Mouse (Mus musculus) left cerebral cortex, postnatal 4 days (tissue): ENCODE measurements around the gene Gan. TPM values are rescaled to one million over a fixed set of nuclear protein-coding genes. Genes with fewer than 3 reads are reported as not detected.
A peak's percentile ranks its signal among the peaks of the same experiment; 100 is the strongest.

Experiments used
- DNase-seq: peaks from one replicate; pipeline ENCODE4 v3.0.0-alpha.2; 2022
- intact Hi-C: fragments of 180-260 bp; cut with DNase I; formaldehyde crosslinking; loops from one replicate; pipeline ENCODE4 v1.15.1; 2025
- total RNA-seq, 2 experiments: library from RNA; stranded (reverse); gene quantifications; 2 replicates each; pipeline ENCODE4 v1.2.3; 2021

Gan gene
- total RNA-seq, 2 experiments from 2014 or later = 30.6 to 34.4 TPM

- intact Hi-C loops = no loop called here
- no peak for DNase-seq
Observed at GRCm38 (mm10) chr8:117156866-117157768, 818 bp upstream of the Gan start.

GRCm38 (mm10) chr8:117157769-117158091, 205 bp upstream of the Gan start:
- intact Hi-C loops = no loop called here
- DNase-seq = peak; percentile 98

GRCm38 (mm10) chr8:117159031-117159430, 1.1 kb downstream of the Gan start:
- intact Hi-C loops = no loop called here
- DNase-seq = no peak

GRCm38 (mm10) chr8:117164912-117165311, 7.0 kb downstream of the Gan start:
- intact Hi-C loops = no loop called here
- DNase-seq = no peak

GRCm38 (mm10) chr8:117165542-117165941, 7.6 kb downstream of the Gan start:
- DNase-seq = no peak
- intact Hi-C loops = no loop called here

- DNase-seq = no peak
- intact Hi-C loops = no loop called here
Observed at GRCm38 (mm10) chr8:117166515-117166914, 8.6 kb downstream of the Gan start.

GRCm38 (mm10) chr8:117167243-117167883, 9.4 kb downstream of the Gan start:
- intact Hi-C loops = no loop called here
- no peak for DNase-seq

- no peak for DNase-seq
- intact Hi-C loops = no loop called here
Observed at GRCm38 (mm10) chr8:117168378-117168777, 10.4 kb downstream of the Gan start.

- no peak for DNase-seq
- intact Hi-C loops = no loop called here
Observed at GRCm38 (mm10) chr8:117171826-117172225, 13.9 kb downstream of the Gan start.

- peak; percentile 50 for DNase-seq
- intact Hi-C loops = no loop called here
Observed at GRCm38 (mm10) chr8:117172904-117173303, 15.0 kb downstream of the Gan start.

GRCm38 (mm10) chr8:117173690-117174089, 15.8 kb downstream of the Gan start:
- no peak for DNase-seq
- intact Hi-C loops = no loop called here

- intact Hi-C loops = no loop called here
- DNase-seq = no peak
Observed at GRCm38 (mm10) chr8:117174536-117174935, 16.6 kb downstream of the Gan start.

- intact Hi-C loops = no loop called here
- DNase-seq = no peak
Observed at GRCm38 (mm10) chr8:117176308-117176707, 18.4 kb downstream of the Gan start.

- intact Hi-C loops = no loop called here
Observed at GRCm38 (mm10) chr8:117177236-117177635, 19.3 kb downstream of the Gan start.

GRCm38 (mm10) chr8:117178039-117178438, 20.1 kb downstream of the Gan start:
- no peak for DNase-seq
- intact Hi-C loops = no loop called here

More at GRCm38 (mm10) chr8:117177236-117177635, 19.3 kb downstream of the Gan start:
- DNase-seq = no peak

- DNase-seq = no peak
- intact Hi-C loops = no loop called here
Observed at GRCm38 (mm10) chr8:117178676-117179075, 20.7 kb downstream of the Gan start.

- DNase-seq = no peak
Observed at GRCm38 (mm10) chr8:117182746-117183145, 24.8 kb downstream of the Gan start.

GRCm38 (mm10) chr8:117183664-117184377, 25.9 kb downstream of the Gan start:
- DNase-seq = no peak
- intact Hi-C loops = no loop called here

More at GRCm38 (mm10) chr8:117182746-117183145, 24.8 kb downstream of the Gan start:
- intact Hi-C loops = no loop called here

GRCm38 (mm10) chr8:117194355-117194754, 36.4 kb downstream of the Gan start:
- intact Hi-C loops = no loop called here
- DNase-seq = peak; percentile 48

GRCm38 (mm10) chr8:117196593-117196992, 38.7 kb downstream of the Gan start:
- no peak for DNase-seq
- intact Hi-C loops = no loop called here

GRCm38 (mm10) chr8:117197551-117197950, 39.6 kb downstream of the Gan start:
- intact Hi-C loops = no loop called here
- no peak for DNase-seq
